Mouse (Mus musculus): ENCODE measurements around the gene Slc25a10.

DNA sequence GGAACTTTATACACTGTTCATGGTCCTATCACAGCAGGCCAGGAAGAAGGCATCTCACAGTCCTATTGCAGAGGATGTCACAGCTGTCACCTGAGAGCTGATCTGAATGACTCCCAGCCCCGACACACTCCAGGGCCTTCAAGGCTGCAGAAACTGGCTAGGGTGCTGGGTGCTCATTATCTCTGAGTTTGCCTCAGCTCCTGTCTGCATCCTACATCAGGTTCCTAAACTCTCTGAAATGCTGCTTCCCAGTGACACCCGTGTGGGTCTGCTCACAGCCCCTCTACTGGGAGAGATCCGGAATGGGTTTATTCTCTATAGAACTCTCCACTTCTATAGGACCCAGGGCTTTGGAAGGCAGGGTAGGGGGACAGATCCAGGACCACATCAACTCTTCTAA, 56.6 kb downstream of the Slc25a10 start:
- TF ChIP-seq CTCF (IDR thresholded peaks at IDR 0.05; ENCODE audit: low read depth, low read length) (no peak), POLR2A (IDR thresholded peaks at IDR 0.05; ENCODE audit: extremely low read depth, insufficient read depth, low read length) (no peak)

Data from liver, adult 2 months (tissue).